Mouse (Mus musculus): ENCODE data around the gene Sdsl. TPM values are rescaled to one million over a fixed set of nuclear protein-coding genes. Genes with fewer than 3 reads are reported as not detected.

Sdsl gene
- total RNA-seq, 2 experiments from 2014 or later: 7.9 to 8.6 TPM

DNA sequence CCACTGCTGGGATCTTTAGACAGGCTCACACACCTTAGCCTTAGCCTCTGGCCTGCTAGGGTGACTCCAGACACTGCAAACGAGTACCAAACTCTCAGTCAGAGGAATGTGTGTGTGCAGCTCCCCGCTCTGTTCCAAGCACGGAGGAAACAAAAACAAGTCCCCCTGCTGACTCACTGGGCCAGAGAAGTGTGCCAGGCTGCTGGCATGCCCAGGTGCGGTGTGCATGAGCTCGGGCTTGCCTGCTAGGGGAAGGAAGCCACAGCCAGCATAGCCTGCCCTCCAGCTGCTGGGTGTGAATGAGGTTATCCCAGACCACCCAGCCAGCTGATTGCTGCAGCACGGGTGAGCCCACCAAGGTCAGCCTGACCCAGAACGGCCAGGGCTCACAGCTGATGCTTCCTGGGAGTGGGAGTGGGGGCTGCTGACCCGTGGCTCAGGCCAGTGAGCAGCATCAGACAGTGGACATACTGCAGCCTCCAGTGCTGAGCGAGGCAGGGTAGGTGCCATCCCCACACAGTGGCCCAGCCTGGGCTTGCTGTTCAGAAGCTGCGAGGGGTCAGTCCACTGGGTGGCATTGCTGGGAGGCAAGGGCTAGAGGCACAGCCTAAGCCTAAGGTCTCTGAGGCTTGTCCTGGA, 22.6 kb upstream of the Sdsl start:
- peak in 1 of 2 experiments; percentile 25 for DNase-seq (ENCODE audit: low spot score in 2 of 2)

DNA sequence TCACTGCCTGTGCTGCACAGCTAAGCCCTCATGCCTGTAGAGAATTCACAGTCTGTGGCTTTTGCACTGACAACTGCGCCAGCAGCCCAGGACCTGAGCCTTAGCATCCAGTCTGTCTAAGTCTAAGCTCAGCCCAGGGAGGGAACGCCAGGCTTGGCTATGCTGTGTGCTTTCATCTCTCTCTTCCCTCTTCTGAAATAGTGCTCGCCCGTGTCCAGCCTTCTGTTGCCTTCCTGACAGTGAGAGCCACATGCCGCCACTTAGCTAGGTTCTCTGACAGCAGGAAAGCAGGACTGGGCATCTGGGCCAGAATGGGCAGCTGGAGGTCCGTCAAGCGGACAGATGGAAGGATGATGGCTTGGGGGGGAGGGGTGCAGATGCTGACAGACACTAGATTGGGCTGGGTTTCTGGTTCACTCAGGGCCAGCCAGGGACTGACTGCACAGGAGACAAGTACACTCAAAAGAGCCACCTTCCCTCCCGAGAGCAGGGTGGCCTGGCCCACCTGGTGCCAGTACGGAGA, 21.3 kb upstream of the Sdsl start:
- no peak for DNase-seq (ENCODE audit: low spot score in 2 of 2)

DNA sequence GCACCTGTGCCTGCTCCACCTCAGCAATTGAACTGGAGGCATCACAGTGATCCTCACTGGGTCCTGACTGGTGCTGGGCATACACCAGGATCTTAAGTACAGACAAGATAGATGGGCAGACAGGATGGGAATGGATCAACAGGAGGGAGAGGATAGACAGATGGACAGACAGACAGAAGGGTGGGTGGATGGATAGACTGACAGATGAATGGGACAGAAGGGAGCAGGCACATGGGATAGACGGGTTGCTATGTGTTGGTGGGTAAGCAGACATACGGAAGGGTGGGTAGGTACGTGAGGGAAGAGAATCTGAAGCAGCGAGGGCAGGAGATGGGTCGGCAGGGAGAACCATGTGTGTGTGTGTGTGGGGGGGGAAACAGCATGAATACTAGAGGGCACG, 20.8 kb upstream of the Sdsl start:
- no peak for DNase-seq (ENCODE audit: low spot score in 2 of 2)

DNA sequence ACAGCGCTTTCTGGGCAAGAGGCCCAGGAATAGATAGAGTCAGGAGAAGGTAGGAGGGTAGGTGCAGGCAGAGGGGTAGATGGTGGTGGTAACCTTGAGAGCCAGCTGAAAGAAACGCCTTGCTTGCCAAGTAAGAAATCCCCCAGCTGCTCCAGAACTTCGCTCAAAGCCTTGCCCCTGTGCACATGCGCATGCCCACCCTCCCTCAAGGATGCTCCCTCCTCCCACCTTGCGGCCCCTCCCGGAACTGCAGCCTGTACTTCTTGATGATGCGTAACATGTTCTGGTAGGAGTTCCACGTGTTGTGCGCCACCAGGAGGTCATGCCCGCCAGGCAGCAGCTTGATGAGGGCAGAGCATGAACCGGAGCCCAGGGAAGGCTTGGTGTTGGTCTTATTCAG, 19.8 kb upstream of the Sdsl start:
- peak; percentile 39 to 44 for DNase-seq (ENCODE audit: low spot score in 2 of 2)

DNA sequence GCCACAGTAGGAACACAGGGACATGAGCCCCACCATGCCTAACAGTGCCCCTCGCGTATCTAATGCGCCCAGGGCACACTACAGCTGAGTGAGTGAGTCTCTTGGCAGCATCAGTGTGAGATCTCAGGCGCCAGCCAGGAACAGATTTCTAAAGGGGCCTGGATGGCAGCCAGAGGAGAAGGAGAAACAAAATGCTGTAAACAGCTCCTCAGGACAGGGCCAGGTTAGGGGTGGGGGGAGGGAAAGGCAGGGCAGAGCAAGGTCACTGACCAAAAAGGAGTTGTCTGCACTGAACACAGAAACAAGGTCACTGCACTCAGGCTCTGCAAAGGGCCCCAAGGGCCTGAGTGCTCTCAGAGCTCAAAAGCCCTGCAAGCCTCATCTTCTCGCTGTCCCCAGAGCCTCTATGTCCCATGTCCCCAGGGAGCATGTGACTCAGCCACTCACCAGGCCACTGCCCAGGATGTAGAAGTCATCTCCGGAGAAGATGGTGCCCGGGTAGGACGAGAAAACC, 18.1 kb upstream of the Sdsl start:
- DNase-seq (ENCODE audit: low spot score in 2 of 2): peak in 1 of 2 experiments; percentile 26

DNA sequence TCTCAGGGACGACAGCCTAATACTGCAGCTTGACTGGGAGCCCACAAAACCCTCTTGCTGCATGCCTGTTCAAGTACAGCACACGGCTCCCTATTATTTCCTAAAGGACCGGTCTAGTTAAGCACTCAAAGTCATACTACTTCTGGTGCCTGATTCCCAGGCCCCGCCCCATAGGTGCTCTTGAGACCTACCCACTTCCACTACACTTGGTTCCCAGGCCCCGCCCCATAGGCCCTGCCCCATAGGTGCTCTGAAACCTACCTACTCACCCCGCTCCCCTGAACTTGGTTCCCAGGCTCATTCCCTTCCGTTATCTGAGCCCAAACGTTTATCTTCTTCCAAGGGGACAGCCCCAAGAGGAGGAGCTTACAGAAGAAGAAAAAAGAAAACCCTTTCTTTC, 15.2 kb upstream of the Sdsl start:
- DNase-seq (ENCODE audit: low spot score in 2 of 2): no peak

DNA sequence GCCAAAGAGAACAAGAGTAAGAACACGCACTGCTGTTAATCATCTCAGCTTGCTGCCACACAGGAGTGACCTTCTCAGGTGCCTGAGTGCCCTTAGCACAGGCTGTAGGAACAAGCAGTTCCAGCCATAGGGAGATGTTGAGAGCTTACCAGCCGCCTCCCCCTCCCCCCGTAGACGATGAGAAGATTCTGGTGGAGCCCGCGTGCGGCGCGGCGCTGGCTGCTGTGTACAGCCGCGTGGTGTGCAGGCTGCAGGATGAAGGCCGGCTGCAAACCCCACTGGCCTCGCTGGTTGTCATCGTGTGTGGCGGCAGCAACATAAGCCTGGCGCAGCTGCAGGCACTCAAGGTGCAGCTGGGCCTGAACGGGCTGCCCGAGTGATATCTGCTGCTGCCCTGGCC, 10.8 kb upstream of the Sdsl start:
- no peak for DNase-seq (ENCODE audit: low spot score in 2 of 2)

DNA sequence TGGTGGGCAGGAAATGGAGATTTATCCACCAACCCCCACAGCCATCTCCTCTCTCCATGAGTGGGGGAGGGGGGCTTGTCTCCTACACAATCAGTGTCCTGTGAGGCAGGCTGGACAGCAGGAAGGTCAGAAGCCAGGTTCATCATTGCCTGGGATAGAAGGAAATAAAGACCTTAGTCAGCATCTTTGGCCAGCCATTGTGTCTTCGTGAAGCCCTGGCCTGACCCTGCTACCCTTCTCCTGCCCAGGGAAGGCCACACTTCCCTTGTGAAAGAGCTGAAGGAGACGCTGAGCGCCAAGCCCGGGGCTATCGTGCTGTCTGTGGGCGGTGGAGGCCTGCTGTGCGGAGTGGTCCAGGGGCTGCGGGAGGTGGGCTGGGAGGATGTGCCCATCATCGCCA, 8.6 kb upstream of the Sdsl start:
- no peak for DNase-seq (ENCODE audit: low spot score in 2 of 2)

DNA sequence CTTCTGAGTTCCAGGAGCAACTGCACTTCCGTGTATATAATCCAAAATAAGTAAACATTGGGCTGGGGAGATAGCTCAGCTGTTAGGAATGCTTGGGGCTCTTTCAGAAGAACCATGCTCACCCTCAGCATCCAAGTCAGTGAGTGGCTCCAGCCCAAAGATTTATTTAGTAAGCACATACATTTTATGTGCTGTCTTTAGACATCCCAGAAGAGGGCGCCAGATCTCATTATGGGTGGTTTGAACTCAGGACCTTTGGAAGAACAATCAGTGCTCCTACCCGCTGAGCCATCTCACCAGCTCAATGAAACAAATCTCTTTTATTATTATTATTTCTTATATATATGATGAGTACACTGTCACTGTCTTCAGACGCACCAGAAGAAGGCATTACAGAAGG, 6.9 kb upstream of the Sdsl start:
- DNase-seq (ENCODE audit: low spot score in 2 of 2): no peak

DNA sequence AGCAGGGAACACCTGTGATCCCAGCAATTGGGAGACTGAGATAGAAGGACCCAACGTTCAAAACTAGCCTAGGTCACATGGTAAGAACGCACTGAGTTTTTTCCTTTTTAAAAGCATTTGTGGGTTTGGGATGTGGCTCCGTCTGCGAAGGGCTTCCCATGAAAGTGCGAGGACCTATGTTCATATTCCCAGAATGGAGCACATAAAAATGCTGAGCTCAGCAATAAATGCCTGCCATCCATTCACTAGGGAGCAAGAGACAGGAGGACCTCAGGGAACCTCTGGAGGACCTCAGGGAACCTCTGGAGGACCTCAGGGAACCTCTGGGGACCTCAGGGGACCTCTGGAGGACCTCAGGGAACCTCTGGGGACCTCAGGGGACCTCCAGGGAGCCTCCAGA, 5.4 kb upstream of the Sdsl start:
- DNase-seq (ENCODE audit: low spot score in 2 of 2): no peak

DNA sequence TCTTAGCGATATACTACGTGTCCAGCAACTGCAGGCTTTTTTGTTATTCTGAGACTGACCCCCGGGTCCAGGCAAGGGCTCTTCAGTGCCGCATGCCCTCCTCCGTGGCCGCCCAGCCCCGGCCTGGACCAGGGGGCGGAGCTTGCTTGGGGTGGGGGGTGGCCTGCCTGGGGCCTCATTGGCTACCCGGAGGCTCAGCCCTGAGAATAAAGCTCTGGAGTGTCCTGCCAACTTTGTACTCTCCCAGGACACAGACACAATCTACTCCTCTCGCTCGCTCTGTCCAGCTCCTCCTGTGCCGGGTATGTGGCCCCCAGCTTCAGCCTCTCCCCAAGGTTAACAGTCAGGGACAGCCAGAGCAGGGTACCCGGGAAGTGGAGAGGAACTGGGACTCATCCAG, 3.7 kb upstream of the Sdsl start, which contains the start of gene Sds:
Gene Sds (plus strand): TSS at position 231 of the 400 bp plus-strand sequence.
- no peak for DNase-seq (ENCODE audit: low spot score in 2 of 2)

DNA sequence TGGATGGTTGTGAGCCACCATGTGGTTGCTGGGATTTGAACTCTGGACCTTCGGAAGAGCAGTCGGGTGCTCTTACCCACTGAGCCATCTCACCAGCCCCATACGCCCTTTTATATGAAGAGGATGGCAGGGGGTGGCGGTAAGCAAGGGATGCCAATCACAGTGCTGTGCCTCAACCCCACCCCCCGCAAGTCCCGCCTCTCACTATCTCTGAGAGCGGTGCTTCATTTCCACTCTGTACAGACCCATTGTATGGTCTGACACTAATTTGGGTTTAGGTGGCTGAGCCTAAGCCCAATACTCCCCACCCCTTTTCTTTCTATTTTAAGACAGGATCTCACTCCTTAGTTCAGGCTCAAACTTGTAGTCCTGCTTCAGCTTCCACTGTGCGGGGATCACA, 3.3 kb upstream of the Sdsl start:
- DNase-seq (ENCODE audit: low spot score in 2 of 2): no peak

DNA sequence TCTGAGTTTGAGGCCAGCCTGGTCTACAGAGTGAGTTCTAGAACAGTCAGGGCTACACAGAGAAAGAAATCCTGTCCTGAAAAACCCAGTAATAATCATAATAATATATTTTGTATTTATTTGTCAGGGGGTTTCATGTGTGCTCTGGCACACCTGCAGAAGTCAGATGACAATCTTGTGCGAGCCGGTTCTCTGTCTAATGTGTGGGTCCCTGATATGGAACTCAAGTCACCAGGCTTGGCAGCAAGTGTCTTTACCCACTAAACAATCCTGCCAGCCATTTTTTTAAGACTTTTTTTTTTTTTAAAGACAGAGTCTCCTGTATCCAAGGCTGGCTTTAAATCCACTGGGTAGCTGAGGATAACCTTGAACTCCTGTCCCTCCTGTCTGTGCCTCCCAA, 751 bp upstream of the Sdsl start:
- DNase-seq (ENCODE audit: low spot score in 2 of 2): no peak

DNA sequence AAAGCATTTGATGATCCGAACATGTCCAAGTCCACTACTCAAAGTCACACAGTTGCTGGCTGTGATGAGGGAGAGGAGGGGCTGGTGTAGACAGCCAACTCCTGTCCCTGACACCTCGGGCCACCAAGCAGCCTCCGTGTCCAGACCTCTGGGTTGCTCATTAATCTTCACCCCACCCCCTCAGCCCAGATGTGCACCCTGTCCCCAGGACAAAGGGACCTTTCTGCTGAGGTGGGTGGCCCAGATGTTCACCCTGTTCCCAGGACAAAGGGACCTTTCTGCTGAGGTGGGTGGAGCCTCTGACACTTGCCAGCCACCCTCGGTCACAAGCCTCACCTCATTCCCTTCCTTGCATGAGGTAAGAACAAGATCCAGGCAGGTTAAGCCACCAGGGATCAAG, 1.1 kb downstream of the Sdsl start:
- DNase-seq (ENCODE audit: low spot score in 2 of 2): no peak

DNA sequence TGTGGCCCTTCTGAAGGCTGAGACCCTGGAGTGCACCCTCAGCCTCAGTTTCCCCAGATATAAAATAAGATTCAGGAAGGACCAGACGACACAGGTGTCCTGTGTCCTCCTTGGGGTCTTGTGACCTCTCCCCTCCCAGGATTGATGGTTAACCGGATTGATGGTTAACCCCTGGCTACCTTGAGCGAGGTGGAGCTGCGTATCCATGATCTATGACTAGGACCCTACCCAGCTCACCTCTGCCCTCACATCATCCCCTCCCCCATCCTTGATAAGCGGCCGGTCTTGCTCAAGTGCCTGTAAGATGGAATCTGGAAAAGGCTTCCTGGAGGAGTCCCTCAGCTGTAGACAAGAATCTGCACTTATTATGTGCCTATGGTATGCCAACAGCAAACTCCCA, 3.8 kb downstream of the Sdsl start:
- DNase-seq (ENCODE audit: low spot score in 2 of 2): no peak

DNA sequence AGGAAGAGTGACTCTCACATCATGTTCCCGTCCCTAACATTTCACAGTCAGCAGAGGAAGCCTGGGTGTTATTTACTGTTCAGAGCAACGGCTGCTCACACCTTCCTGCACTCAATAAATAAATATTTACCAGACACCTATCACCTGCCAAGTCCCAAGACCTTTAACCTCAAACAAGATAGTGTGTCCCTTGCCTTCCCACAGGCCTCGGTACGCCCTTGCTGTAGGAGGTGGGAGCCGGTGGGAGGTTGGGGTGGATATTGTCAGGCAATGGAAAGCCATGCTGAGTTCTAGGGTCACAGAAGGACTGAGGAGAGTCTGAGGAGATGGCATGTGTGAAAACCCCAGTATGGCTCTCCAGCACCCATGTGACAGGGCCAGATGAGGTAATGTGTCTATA, 4.3 kb downstream of the Sdsl start:
- DNase-seq (ENCODE audit: low spot score in 2 of 2): no peak

DNA sequence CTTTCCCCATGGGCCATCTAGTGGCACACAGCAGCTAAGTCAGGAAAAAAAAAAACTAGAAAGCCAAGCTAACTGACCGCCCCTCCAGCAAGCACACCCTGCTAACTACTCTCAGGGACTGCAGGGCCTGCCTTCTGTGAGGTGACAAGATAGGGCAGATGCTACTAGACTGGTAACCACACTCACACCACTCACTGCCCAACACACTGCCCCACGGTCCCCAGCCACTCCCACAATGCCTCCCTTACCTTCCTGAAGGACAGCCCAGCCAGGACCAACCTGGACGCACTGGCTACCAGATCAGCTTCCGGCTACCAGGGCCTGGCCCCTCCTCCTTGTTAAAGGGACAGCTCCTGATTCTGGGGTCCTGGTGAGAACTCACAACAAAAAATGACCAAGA, 5.6 kb downstream of the Sdsl start:
- DNase-seq (ENCODE audit: low spot score in 2 of 2): no peak

DNA sequence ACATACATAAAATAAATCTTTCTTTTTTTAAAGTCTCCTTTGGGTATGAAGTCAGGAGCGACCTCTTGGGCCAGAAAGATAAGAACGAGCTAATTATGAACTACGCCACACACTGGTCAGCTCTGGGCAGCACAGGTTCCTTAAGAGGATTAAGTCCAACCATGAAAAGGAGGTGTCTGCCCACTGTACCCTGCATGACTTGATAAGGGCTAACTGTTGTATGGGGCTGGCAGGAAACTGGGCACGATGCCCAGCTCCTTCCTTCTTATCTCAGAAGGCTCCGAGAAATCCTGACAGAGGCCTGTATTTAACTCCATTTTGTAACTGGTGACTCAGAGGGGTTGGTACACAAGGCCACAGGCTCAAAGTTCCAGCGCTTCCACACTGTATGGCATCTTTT, 6.8 kb downstream of the Sdsl start:
- DNase-seq (ENCODE audit: low spot score in 2 of 2): no peak

DNA sequence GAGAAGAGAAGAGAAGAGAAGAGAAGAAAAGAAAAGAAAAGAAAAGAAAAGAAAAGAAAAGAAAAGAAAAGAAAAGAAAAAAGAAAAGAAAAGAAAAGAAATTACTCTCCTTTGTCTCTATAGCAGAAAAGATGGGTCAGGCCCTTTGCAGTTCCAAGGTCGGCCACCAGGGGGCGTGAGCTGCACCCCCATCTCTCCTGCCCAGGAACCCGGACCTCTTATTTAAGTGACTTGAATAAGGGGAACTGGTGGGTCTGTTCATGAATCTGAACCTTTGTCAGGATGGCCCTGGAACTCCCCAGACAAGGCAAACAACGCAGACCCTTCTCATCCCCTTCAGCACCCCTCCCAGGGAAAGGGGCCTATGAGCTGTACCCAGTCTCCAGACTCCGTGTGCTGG, 7.5 kb downstream of the Sdsl start:
- no peak for DNase-seq (ENCODE audit: low spot score in 2 of 2)

DNA sequence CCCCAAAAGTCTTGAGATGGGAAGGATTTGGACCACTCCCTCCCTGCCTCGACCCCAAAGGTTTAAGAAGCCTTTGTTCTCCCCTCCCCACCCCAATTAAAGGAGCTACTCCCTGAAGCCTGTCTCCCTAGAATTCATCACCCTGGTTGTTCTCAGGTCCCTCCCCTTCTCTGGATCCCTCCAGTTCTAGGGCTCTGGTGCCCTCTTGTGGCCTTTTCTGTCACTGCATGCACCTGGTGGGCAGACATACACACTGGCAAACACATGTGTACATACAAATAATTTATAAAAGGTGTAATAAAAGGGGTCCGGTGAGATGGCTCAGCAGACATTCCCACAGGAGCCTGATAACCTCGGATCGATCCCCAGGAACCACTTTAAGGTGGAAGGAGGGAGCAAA, 8.3 kb downstream of the Sdsl start:
- no peak for DNase-seq (ENCODE audit: low spot score in 2 of 2)

DNA sequence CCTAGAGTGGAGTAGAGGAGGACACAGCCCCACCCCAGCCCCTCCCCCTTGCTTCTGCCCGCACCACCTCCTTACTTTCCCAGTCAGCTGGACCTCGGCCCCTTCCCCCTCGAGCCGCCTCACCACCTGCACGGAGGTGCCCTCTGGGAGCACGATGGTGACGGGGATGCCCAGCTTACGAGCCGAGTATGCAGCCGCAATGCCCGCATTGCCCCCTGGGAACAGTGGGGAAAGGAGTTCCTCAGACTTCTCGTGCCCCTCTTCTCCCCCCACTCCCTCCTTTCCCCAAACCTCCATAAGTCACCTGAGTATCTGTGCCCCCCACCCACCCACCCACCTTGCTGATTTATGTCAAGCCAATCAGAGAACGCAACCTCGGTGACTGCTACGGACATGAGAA, 10.7 kb downstream of the Sdsl start:
- no peak for DNase-seq (ENCODE audit: low spot score in 2 of 2)

DNA sequence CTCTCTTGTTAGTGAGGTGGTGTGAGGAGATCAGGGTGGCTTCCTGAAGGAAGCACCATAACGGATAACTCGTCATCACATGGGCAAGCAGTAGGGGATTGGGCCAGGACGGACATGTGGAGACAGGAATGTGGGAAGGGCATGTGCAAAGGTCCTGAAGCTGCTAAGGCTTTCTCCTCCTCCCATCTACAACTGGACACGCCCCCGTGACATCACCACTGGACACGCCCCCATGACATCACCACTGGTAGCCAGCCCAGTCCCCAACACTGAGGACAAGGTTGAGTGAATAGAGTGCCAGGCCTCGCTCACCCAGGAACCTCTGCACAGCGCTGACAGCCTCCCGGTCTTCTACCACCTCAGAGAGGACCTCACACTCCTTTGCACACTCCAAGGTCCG, 13.5 kb downstream of the Sdsl start:
- no peak for DNase-seq (ENCODE audit: low spot score in 2 of 2)

DNA sequence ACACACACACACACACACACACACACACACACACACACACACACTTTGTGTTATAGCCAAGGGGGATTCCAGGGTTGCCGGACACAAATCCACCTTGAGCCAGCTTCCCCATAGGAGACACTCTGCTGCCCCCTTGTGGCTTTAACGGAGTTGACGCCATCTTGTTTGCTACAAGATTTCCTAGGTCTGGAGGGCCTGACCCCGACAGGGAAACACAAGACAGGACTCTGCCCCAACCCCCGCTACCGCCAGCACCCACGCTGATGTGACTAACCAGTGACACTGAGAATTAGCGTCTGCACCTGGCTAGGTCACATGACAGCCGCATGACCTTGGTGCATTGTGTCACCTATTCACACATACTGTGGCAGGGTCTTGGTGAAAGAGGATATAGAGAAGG, 15.0 kb downstream of the Sdsl start:
- DNase-seq (ENCODE audit: low spot score in 2 of 2): peak; percentile 50 to 73

Measured in left cerebral cortex, adult 18-20 months (tissue).